Mouse (Mus musculus): ENCODE data around the gene Chrm1.
"Not testable (repeated sequence)": the region's sequence is repeated elsewhere in the genome, so short reads cannot be mapped to it uniquely, and the experiment has no call there.

Chrm1 gene

DNA sequence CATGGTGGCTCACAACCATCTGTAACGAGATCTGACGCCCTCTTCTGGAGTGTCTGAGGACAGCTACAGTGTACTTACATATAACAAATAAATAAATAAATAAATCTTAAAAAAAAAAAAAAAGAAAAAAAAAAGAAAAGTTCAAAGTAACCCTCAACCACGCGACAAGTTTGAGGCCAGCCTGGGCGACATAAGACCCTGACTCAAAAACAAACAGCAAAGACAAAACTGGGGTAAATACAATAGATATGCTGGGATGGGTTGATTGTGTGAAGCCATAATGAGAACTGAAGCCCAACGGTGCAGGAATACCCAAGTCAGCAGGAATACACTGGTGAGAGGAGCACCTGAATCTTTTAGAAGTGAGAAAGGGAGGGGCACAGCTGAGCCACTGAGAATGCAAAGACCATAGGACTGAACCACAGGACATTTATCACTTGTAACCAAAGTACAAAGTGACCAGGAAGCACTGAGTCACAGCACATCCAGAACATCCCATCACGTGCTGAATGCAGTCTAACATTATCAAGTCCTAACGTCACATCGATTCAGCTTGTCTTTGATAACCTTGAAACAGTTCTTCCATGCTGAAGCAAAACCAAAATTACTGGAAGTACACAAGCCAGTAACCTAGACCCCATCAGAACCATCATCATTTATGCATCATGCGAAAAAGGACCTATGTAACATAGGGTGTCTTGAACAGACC, 53.3 kb downstream of the Chrm1 start:
- no peak for DNase-seq (ENCODE audit: low read depth, low spot score)

GRCm38 (mm10) chr19:8718357-8718756, 54.8 kb downstream of the Chrm1 start:
- no peak for DNase-seq (ENCODE audit: low read depth, low spot score)

DNA sequence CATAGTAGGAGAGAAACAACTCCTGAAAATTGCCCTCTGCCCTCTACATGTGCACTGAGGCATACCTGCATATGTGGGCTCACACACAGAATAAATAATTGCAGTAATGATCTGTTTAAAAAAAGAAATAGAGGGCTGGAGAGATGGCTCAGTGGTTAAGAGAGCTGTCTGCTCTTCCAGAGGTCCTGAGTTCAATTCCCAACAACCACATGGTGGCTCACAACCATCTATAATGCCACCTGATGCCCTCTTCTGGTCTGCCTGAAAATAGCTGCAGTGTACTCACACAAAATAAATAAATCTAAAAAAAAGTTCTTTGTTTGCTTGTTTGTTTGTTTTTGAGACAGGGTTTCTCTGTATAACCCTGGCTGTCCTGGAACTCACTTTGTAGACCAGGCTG, 55.4 kb downstream of the Chrm1 start:
- DNase-seq (ENCODE audit: low read depth, low spot score), result not testable (repeated sequence)

GRCm38 (mm10) chr19:8721378-8721777, 57.8 kb downstream of the Chrm1 start:
- no peak for DNase-seq (ENCODE audit: low read depth, low spot score)

- DNase-seq (ENCODE audit: low read depth, low spot score), result no peak
Measured at GRCm38 (mm10) chr19:8722021-8722420, 58.4 kb downstream of the Chrm1 start.

DNA sequence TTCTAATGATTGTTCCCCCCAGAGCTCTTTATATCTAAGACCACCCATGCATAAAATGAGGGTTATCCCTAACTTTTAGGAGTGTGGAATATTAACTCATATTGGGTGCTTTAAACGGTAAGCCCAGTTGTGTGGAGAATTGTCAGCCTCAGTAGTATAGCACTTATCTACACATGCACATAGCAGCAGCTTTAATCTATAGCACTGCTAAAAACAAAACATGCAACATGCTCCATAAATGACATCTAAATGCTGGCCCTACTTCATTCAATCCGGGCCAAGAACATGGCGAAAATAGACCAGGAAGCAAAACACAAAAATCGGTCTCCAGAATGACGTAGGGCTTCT, 58.9 kb downstream of the Chrm1 start:
- DNase-seq (ENCODE audit: low read depth, low spot score), result no peak

DNA sequence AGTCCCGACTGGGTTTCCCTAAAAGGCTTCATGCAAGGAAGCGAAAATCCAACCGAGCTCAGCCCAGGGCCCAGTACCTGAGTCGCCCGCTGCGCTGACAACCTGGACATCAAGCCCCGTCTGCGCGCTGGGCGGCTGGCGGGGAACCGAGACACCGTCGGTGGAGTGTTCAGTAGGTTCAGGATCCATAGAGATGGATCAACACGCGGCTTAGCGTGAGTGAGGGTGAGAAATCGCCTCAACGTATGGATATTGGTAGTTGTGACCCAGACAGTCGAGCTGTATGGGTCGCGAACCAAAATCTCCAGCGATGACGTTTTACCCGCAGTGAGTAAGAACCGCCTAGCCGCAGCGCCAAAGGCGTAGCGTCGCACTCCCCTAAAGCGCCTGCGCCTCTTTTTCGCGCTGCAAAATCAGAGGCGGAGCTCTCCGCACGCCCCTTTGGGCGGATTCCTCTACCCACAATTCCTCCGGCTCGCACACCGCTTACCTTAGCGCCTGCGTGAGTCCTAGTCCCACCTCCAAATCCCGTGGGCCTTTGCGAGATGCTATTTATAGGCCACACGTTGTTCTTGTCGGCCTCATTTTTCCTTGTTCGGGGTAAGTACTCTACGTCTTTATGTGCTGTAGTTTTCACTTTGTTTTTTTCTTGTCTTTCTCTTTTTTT, 59.5 kb downstream of the Chrm1 start, which contains the start of gene Slc3a2:
Gene Slc3a2, minus strand, starts transcription at position 463 of the 667 bp plus-strand sequence.
- DNase-seq (ENCODE audit: low read depth, low spot score), result peak; percentile 99

GRCm38 (mm10) chr19:8723574-8724346, 60.2 kb downstream of the Chrm1 start:
- no peak for DNase-seq (ENCODE audit: low read depth, low spot score)

DNA sequence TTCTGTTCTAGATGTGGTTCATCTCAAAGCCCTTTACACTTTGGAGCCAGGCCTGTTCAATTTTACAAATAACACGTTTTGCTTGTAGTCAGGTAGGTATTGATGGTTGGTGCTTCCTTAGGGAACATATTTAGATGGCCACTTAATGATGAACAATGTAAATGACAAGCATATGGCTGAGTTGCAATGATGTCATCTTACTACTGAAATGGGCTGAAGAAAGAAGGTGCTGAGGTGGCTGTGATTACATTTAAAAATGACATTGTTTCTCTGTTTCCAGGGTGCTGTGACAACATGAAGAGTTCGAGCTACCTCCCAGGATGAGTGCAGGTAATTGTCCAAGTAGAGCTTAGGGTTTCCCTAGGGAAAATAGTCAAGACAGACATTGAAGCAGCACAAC, 60.8 kb downstream of the Chrm1 start:
- no peak for DNase-seq (ENCODE audit: low read depth, low spot score)

DNA sequence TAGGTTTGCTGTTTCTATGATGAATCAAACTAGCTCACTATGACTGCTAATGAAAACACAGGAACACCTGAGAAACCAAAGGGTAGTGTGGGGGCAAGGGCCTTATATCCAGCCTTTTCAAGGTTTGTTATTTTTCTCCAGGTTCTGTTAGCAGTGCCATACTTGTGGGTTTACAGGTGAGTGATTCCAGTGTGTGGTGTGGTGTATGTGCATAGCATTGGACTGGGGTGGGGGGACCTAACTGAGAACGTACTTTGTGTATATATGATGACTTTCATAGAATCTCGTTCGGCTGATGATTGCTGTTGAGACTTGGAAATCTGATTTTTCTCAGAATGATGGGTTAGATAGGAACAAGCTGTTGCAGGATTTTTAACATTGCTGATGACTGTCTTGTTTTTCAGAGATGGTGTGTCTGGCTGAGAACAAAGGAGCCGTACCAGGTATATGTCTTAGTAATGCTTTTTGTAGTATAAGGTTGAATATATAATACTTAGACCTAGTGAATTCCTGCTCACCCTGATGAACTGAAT, 61.6 kb downstream of the Chrm1 start:
- no peak for DNase-seq (ENCODE audit: low read depth, low spot score)

GRCm38 (mm10) chr19:8726609-8727390, 63.2 kb downstream of the Chrm1 start:
- no peak for DNase-seq (ENCODE audit: low read depth, low spot score)

DNA sequence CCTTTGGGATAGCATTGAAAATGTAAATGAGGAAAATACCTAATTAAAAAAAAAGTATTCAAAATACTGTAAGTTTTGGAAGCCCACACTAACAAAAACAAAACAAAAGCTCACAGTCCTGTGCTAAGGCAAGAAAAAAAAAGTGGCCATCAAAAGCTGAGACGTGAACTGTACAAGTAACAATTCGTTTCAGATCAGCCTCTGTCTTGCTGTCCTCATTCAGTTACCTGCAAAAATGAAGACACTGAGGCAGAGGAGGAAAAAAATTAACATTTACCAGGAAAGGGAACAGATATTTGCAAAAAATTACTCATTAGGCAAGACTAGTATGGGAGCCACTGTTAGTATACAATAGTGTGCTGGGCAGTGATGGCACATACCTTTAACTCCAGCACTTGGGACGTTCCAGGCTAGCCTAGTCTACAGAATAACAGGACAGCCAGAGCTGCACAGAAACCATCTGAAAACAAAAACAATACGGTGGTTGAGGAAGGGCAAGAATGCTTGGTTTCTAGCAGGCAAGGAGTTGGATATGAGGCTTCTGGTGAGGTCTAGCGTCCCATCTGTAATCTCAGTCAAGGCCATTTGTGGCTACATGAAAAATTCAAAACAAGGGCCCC, 64.0 kb downstream of the Chrm1 start:
- DNase-seq (ENCODE audit: low read depth, low spot score), result no peak

GRCm38 (mm10) chr19:8728335-8729099, 64.9 kb downstream of the Chrm1 start:
- DNase-seq (ENCODE audit: low read depth, low spot score), result not testable (repeated sequence)
